Mouse (Mus musculus) cerebellum, adult 11 months (tissue): ENCODE measurements at regions not wholly inside any gene's neighbourhood (a gene's known extent, or its start where the extent isn't known, plus 50 kb on each side); places are given as distances from the start of the nearest gene placed in this dataset.

Experiments used
- DNase-seq: peaks from one replicate; pipeline ENCODE4 v3.0.0; 2022

DNA sequence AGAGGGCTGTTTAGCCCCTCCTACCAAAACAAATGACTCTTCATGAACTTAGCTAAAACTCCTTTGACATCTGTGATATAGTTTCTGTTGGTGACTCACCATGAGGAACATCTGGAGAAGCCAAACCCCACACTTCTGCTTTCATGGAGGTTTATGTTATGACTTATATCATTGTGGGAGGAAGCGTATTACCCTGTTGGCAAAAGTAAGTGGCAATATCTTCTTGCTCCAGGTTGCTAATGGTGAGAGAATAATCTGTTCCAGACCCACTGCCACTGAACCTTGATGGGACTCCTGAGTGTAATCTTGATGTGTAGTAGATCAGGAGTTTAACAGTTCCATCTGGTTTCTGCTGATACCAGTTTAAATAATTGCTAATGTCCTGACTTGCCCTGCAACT lies 1096.2 kb upstream of the Tacstd2 start:
- DNase-seq, result no peak

DNA sequence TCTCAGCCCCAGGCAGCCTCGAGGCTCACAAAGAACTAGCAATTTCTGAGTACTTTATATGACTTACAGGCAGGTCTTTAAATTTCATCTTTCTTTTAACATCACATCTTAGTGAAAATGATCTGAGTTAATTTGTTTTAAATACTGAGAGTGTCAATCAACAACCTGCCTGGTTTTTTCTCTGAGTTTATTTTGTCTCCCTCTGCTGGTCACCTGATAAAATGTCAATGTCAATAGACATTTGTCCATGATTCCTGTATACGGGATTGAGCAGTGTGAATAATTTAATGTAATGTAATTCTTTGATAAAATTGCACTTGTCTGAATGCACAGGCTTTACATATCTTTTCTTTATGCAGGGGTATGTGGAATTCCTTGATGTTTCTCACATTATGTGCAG lies 1070.4 kb upstream of the Tacstd2 start:
- DNase-seq, result no peak
